Mouse (Mus musculus) T-cell, adult 2 months (primary cell): Measurements from ENCODE around the gene Thsd7a.

Experiments
- DNase-seq: peaks from one replicate; pipeline ENCODE4 v3.0.0; 2022; ENCODE audit warnings: low spot score

The Thsd7a gene

DNA sequence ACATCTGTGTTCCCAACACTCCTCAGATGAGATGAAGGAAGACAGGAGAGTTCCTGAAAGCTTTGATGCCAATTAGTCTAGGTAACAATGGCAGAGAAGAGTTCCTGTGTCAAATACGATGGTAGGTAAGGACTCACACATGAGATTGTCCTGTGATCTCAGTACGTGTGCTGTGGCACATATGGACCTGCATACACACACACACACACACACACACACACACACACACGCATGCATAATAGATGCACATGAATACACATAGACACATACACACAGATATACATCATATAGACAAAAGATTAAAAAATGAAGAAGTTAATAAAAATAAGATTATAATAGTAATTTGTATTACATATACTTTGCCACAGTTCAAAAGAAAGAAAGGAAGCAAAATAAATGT is 56.0 kb downstream of the Thsd7a start:
- no peak for DNase-seq

- DNase-seq, result no peak
Observed at GRCm38 (mm10) chr6:12649633-12650032, 99.6 kb downstream of the Thsd7a start.

- DNase-seq, result no peak
Observed at GRCm38 (mm10) chr6:12628637-12629246, 120.5 kb downstream of the Thsd7a start.

DNA sequence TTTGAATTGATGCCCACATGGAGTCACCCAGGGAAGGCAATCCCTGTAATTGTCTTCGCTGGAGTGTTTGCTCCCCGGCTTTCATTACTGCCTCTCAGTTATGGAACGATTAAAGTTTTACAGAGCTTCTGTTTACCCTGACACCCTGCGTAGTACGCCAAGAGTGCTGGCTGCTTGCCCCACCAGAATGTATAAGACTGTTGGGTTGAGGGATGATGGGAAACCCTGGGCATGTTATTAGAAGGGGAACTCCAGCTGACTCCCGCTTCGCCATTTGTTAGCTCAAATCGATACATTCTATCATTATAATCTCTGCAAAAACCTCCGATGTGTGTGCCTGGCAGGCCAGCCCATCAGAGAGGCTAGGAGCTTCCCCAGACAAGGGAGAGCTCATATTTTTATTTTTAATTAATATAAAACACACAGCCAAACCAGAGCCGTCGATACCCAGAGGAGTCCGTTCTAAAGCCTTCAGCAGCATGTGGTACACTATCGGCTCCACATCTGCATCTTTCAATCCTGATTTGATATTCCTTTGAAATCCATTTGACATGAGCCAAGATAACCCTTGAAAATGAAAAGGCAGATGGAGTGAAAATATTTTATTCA is 142.5 kb downstream of the Thsd7a start:
- DNase-seq, result no peak

DNA sequence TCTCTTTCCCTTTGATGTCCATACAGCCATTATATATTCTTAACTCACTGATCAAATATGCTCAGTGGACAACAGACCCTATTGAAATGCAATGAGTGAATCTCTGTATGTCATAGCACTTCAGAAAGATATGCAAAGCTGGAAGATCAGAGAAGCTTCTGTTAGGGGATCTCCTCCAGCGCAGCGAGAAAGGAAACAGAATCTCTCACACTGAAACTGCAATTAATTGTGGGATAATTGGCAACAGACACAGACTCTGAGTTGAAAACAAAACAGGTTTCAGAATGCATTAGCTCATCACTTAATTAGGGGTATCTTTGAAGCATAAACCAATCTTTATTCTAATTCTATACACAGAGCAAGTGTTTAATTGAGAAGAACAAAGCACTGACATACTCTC is 146.3 kb downstream of the Thsd7a start:
- no peak for DNase-seq

DNA sequence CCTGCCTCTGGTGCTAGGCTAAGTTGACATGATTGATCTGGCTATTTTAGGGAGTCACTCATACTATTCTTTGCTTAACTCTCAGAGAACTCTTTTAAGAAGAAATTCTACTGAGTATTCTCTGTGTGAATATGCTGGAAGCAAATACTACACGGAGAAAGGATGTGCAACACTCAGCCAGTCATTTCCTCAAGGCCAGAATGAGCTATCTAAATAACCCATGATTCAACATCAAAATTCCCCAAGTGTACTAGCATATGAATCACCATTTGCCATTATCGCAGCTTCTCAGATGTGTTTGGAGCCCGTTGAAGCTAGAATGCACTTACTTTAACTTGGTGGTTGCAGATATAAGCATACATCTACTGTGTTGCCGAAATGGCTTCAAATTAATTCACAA is 147.0 kb downstream of the Thsd7a start:
- no peak for DNase-seq

DNA sequence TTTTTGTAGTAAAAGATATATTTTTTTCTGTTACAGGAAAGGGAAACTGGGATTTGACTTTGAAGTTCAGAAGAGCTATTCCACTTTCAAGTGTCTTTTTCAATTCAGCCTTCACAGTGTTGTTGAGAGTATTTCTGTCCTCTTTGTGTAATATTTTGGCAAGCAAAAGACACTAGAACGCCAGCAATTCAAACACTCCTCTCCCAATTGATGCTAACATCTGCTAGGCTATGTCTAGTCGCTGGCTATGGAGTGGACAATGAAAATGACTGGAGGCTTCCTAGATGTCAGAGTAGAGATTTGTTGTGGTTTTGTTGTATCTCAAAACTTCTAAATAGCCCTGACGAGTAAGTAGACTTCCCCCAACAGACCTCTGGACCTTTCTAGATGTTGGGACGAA is 164.8 kb downstream of the Thsd7a start:
- no peak for DNase-seq

- no peak for DNase-seq
Observed at GRCm38 (mm10) chr6:12581143-12581542, 168.1 kb downstream of the Thsd7a start.

DNA sequence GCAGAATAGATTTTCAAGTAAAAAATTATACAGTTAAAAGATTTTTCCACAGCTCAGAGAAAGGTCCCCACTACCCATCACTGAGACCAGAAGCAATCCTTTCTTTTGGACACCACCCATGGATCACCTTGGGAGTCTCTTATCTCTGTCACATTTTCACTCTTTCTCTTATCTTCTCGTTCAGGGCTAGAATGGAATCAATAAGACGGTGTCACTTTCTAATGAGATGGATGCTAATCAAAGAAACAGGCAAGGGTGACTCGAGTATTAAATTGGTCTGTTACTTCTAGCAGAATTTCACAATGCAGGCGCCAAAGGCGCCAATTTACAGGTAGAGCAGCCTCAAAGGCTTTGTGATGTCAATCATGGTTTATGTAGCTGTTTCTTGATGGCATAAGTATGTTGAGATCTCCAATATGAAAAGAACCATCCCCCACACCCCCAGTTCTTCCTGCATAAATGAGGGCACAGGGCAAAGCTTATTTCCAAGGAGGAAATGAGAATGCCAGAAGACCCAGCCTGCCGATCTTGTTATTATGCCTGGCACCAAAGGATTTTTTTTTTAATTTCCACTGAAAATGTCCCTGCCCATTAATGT is 173.5 kb downstream of the Thsd7a start:
- DNase-seq, result no peak

GRCm38 (mm10) chr6:12572202-12572601 is 177.0 kb downstream of the Thsd7a start:
- DNase-seq, result no peak

DNA sequence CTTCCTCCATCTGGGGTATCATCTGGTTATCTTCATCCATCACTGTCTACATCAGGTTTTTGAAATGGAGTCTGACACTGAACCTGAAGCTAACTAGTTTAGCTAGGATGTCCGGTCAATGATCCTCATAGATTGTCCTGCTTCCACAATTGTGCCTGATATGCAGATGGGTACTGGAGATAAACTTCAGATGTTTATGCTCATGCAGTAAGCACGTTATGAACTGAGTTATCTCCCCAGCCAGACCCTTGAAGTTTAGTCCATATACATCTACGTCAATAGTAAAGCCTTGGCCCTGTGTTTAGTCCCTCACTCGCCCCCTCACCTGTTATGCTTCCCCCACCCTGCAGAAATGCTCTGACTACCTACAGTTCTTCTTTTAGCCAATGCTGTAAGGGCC is 184.1 kb downstream of the Thsd7a start:
- no peak for DNase-seq

- no peak for DNase-seq
Observed at GRCm38 (mm10) chr6:12562336-12562735, 186.9 kb downstream of the Thsd7a start.

GRCm38 (mm10) chr6:12560500-12560899 is 188.7 kb downstream of the Thsd7a start:
- DNase-seq, result no peak

DNA sequence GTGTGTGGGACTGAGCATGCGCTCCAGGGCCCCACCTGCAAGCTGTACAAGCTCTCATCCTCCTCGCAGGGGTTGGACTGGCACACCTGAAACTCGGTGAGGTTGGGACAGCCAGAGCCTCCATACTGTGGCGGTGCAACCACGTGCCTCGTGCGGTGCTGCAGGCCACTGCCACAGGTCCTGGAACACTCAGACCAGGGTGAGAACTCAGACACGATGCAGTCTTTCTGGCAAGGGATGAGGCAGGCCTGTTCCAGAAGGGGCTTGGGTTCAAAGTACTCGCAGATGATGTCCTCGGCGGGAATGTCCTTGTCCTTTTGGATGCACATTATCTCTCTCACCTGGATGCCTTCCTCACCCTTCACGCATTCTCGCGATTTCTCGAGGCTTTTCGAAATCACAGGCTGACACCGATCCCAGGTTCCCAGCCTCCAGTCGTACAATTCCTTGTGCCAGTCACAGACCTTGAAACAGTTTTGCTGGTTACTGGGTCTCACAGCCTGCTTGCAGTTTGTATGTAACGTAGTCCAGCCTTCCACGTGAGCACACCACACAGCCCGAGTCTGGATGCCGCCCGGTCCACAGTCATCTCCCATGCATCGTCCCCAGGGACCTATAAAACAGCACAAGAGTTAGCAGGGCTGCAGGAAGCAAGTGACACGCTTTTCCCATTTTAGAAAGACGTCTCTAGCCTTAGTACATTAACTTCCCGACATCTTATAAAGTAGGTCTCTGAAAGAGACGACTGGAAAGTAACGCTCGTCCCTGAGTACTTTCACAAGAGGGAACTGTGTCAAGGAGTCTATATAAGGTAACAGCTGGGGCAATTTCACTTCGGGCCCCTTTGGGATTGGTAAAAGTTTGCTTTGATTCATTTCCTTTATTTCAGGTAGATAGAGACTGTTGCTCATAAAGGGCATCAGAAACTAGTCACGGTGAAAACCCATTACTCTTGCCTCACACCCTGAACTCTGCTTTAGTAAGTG is 193.8 kb downstream of the Thsd7a start:
- no peak for DNase-seq

DNA sequence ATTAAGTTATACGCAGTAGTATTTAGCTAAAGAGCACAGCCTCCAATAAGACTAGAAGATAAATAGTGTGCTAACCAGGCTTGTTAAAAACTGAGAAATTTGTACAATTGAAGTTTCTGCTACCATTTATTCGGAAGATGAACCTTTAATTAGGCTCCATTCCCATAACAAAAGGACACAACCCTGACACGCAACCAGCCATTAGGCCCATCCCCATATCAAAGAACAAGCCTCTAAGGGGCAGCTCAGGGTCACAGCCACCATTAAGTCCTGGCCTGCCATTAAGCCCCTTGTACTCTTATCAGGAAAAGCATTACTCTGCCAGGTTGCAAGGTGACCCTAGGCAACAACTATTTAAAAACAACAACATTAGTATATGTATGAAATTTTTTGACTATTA is 198.0 kb downstream of the Thsd7a start:
- DNase-seq, result no peak

- DNase-seq, result no peak
Observed at GRCm38 (mm10) chr6:12550054-12550655, 199.1 kb downstream of the Thsd7a start.

GRCm38 (mm10) chr6:12544096-12544495 is 205.1 kb downstream of the Thsd7a start:
- no peak for DNase-seq

DNA sequence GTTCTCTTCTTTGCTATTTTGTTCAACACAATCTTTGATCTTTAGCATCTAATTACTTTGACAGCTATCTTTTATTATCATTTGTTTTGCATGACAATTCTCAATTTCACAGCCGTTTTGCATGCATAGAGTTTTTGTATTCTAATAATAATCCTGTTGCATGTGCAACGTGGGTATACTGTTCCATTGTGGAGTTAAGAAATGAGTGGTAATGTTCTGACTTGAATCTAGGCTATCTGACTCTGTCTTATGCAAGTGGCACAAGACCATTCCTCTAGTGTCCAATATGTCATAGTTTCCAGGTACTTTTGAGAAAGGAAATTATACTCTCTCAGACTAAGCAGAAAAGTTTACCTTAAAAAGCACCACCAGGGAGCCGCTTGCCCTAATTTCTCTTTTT is 206.7 kb downstream of the Thsd7a start:
- DNase-seq, result no peak

- DNase-seq, result no peak
Observed at GRCm38 (mm10) chr6:12519121-12519520, 230.1 kb downstream of the Thsd7a start.

DNA sequence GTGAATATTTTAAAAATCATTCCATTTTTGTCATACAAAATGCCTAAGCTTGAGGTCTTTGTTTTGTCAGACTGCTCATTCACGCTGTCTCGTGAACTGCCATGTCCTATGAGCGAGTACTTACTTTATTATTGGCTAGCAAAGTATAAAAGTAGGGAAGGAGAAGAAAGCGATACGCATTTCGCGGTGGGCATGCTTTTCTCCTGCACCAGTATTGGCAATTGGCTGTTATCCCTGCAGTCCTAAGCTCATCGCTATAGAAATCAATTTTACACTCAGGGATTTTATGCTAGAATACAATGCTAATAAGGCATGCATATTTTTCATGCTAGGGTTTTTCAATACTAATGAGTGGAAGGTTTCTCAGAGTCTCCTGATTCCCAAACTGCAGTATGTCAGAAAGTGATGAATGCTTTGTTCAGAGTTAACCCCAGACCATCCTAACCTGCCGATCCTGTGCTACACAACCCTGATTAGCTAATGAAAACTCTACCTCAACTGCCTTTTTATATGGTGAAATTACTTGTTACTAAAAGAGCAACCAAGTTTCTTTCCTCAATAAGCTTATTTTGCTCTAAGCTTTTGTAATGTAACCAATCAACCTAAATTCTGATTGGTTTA is 230.8 kb downstream of the Thsd7a start:
- DNase-seq, result no peak

DNA sequence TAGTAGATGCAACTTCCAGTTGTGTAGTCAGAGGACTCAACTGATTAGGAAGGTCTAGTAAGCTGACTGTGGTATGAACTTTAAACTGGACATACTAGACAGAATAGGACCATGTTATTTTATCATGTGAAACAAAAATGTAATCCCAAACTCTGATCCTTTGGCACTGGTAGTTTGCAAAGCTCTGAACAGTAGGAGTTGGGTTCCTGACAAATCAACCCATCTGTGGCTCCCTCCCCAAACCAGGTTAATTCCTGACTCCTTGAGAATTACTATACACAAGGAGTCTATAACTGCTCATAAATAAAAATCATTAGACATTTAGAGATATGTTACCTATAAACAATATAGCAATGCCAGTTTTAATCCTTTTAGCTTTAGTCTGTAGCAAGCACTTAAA is 231.5 kb downstream of the Thsd7a start:
- no peak for DNase-seq

DNA sequence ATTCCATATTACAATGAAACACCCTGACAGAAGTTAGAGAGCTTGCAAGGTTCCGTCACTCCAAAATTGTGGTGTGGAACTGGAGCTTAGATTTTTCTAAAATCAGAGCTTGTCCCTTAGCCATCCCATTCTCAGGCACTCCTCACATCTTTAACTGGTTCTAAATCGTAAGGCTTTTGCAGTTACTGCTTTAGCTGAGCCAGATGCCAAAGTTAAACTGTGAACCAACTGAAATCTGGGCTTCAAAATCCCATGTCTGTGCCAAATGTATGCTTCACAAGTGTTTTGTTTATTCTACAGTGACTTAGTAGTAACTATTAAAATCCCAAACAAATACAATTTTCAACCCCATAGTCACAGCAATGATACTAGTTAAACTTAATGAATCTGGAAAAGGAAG is 242.3 kb downstream of the Thsd7a start:
- no peak for DNase-seq
